Mouse (Mus musculus): Measurements from ENCODE around the gene Runx3. TPM values are rescaled to one million over a fixed set of nuclear protein-coding genes. Genes with fewer than 3 reads are reported as not detected.

Gene Runx3
- 0.22 and 0.58 TPM in 2 replicates for polyA plus RNA-seq (2012; rRNA removed)

- DNase-seq (ENCODE audit: low read depth) = no peak
Measured at GRCm38 (mm10) chr4:135120342-135121100, at the start of gene Runx3. TSS of gene Runx3 (plus strand) at chr4:135120652.

- no peak for DNase-seq (ENCODE audit: low read depth)
Measured at GRCm38 (mm10) chr4:135072671-135073070, 47.8 kb upstream of the Runx3 start.

GRCm38 (mm10) chr4:135073523-135073922 lies 46.9 kb upstream of the Runx3 start:
- DNase-seq (ENCODE audit: low read depth) = no peak

- DNase-seq (ENCODE audit: low read depth) = no peak
Measured at GRCm38 (mm10) chr4:135074646-135075045, 45.8 kb upstream of the Runx3 start.

GRCm38 (mm10) chr4:135075360-135075759 lies 45.1 kb upstream of the Runx3 start:
- no peak for DNase-seq (ENCODE audit: low read depth)

GRCm38 (mm10) chr4:135076611-135077010 lies 43.8 kb upstream of the Runx3 start:
- DNase-seq (ENCODE audit: low read depth) = no peak

- no peak for DNase-seq (ENCODE audit: low read depth)
Measured at GRCm38 (mm10) chr4:135077196-135077595, 43.3 kb upstream of the Runx3 start.

GRCm38 (mm10) chr4:135079859-135080640 lies 40.4 kb upstream of the Runx3 start:
- no peak for DNase-seq (ENCODE audit: low read depth)

GRCm38 (mm10) chr4:135080641-135080920 lies 39.9 kb upstream of the Runx3 start:
- DNase-seq (ENCODE audit: low read depth) = no peak

GRCm38 (mm10) chr4:135083089-135083488 lies 37.4 kb upstream of the Runx3 start:
- no peak for DNase-seq (ENCODE audit: low read depth)

- DNase-seq (ENCODE audit: low read depth) = no peak
Measured at GRCm38 (mm10) chr4:135085077-135085853, 35.2 kb upstream of the Runx3 start.

- no peak for DNase-seq (ENCODE audit: low read depth)
Measured at GRCm38 (mm10) chr4:135090613-135091012, 29.8 kb upstream of the Runx3 start.

- DNase-seq (ENCODE audit: low read depth) = no peak
Measured at GRCm38 (mm10) chr4:135092871-135093270, 27.6 kb upstream of the Runx3 start.

GRCm38 (mm10) chr4:135095693-135096092 lies 24.8 kb upstream of the Runx3 start:
- DNase-seq (ENCODE audit: low read depth) = no peak

- no peak for DNase-seq (ENCODE audit: low read depth)
Measured at GRCm38 (mm10) chr4:135097910-135098891, 22.3 kb upstream of the Runx3 start.

- DNase-seq (ENCODE audit: low read depth) = no peak
Measured at GRCm38 (mm10) chr4:135102019-135102740, 18.3 kb upstream of the Runx3 start.

GRCm38 (mm10) chr4:135102761-135103160 lies 17.7 kb upstream of the Runx3 start:
- no peak for DNase-seq (ENCODE audit: low read depth)

GRCm38 (mm10) chr4:135103800-135104199 lies 16.7 kb upstream of the Runx3 start:
- no peak for DNase-seq (ENCODE audit: low read depth)

- no peak for DNase-seq (ENCODE audit: low read depth)
Measured at GRCm38 (mm10) chr4:135106968-135107367, 13.5 kb upstream of the Runx3 start.

GRCm38 (mm10) chr4:135108666-135109065 lies 11.8 kb upstream of the Runx3 start:
- no peak for DNase-seq (ENCODE audit: low read depth)

- no peak for DNase-seq (ENCODE audit: low read depth)
Measured at GRCm38 (mm10) chr4:135113656-135114055, 6.8 kb upstream of the Runx3 start.

All from gonadal fat pad, adult 2 months (tissue).